Mouse (Mus musculus) CH12.LX (cell line): ENCODE measurements at regions not wholly inside any gene's neighbourhood (a gene's known extent, or its start where the extent isn't known, plus 50 kb on each side); places are given as distances from the start of the nearest gene placed in this dataset.

Experiments used
- DNase-seq: peaks from one replicate; pipeline ENCODE4 v3.0.0-alpha.2; 2013; ENCODE audit errors: extremely low read depth
- H3K27ac ChIP-seq: 2 replicates; pipeline ENCODE4 v1.5.1; 2012; ENCODE audit warnings: low read depth, mild to moderate bottlenecking, control low read depth, moderate library complexity; ENCODE audit not compliant: insufficient read depth
- H3K27me3 ChIP-seq: replicated peaks from 2 replicates; pipeline ENCODE3; 2012; ENCODE audit warnings: inconsistent platforms
- H3K36me3 ChIP-seq, 2 experiments: replicated peaks in 1 of 2; 2 replicates each; pipeline versions ENCODE3 to v1.6.1; 2012; ENCODE audit warnings: inconsistent platforms in 1 of 2, low read length in 1 of 2, mild to moderate bottlenecking in 1 of 2, mixed read lengths in 1 of 2, moderate library complexity in 1 of 2; ENCODE audit not compliant: control insufficient read depth in 1 of 2, insufficient read depth in 1 of 2
- H3K4me1 ChIP-seq, 2 experiments: 2 replicates each; pipeline ENCODE4 v1.6.1; 2012; ENCODE audit warnings: inconsistent platforms in 1 of 2, moderate library complexity in 1 of 2; ENCODE audit not compliant: insufficient read depth in 2 of 2, control insufficient read depth in 1 of 2
- H3K4me2 ChIP-seq: 2 replicates; pipeline ENCODE4 v1.6.1; 2012; ENCODE audit warnings: low read depth, mild to moderate bottlenecking, control low read depth; ENCODE audit not compliant: poor library complexity, insufficient read depth, severe bottlenecking
- H3K4me3 ChIP-seq, 3 experiments: fragments of 150-350 bp in 1 of 3; sonication (generic) in 1 of 3; replicated peaks in 1 of 3; 2 replicates each; pipeline versions ENCODE3 to v1.5.1; 2011 to 2012; ENCODE audit warnings: low read depth in 2 of 3, low read length in 2 of 3, mild to moderate bottlenecking in 2 of 3, moderate library complexity in 2 of 3, control low read depth in 1 of 3, improper control_type of control experiment in 1 of 3, inconsistent platforms in 1 of 3, mixed read lengths in 1 of 3; ENCODE audit not compliant: poor library complexity in 1 of 3
- H3K79me2 ChIP-seq: replicated peaks from 2 replicates; pipeline ENCODE4 v1.6.1; 2012; ENCODE audit warnings: mild to moderate bottlenecking, moderate library complexity; ENCODE audit not compliant: control insufficient read depth, poor library complexity, insufficient read depth, severe bottlenecking; ENCODE audit errors: extremely low read depth
- H3K9ac ChIP-seq: 2 replicates; pipeline ENCODE4 v1.6.1; 2012; ENCODE audit warnings: low read depth, mild to moderate bottlenecking, control low read depth, moderate library complexity; ENCODE audit not compliant: insufficient read depth
- H3K9me3 ChIP-seq: replicated peaks from 2 replicates; pipeline ENCODE3; 2012; ENCODE audit warnings: low read length, inconsistent platforms, mixed read lengths
- BHLHE40 ChIP-seq: IDR thresholded peaks from 2 replicates; pipeline ENCODE4 v1.6.1; 2011; ENCODE audit warnings: mild to moderate bottlenecking, low read depth, low read length, improper control_type of control experiment
- CHD2 ChIP-seq: IDR thresholded peaks from 2 replicates; pipeline ENCODE4 v1.6.1; 2011; ENCODE audit warnings: low read length, improper control_type of control experiment
- E2F4 ChIP-seq: IDR thresholded peaks from 2 replicates; pipeline ENCODE4 v1.6.1; 2011; ENCODE audit warnings: low read depth, low read length, improper control_type of control experiment; ENCODE audit not compliant: insufficient replicate concordance
- GABPA ChIP-seq: IDR thresholded peaks from 2 replicates; pipeline ENCODE4 v1.6.1; 2012; ENCODE audit warnings: low read depth, low read length, improper control_type of control experiment, inconsistent platforms; ENCODE audit not compliant: insufficient replicate concordance
- HCFC1 ChIP-seq: IDR thresholded peaks from 2 replicates; pipeline ENCODE4 v1.6.1; 2012; ENCODE audit warnings: low read depth, mild to moderate bottlenecking, inconsistent platforms, low read length, improper control_type of control experiment
- KAT2A ChIP-seq: IDR thresholded peaks from 2 replicates; pipeline ENCODE4 v1.6.1; 2012; ENCODE audit warnings: low read length, improper control_type of control experiment, inconsistent platforms; ENCODE audit not compliant: insufficient replicate concordance
- MAX ChIP-seq: IDR thresholded peaks from 2 replicates; pipeline ENCODE4 v1.6.1; 2011; ENCODE audit warnings: low read length, improper control_type of control experiment
- NRF1 ChIP-seq: IDR thresholded peaks from 2 replicates; pipeline ENCODE4 v1.6.1; 2014; ENCODE audit warnings: low read depth, mild to moderate bottlenecking, inconsistent platforms, low read length, improper control_type of control experiment, moderate library complexity
- PAX5 ChIP-seq: IDR thresholded peaks from 2 replicates; pipeline ENCODE4 v1.6.1; 2012; ENCODE audit warnings: low read length, inconsistent platforms, mixed read lengths
- POLR2A ChIP-seq: IDR thresholded peaks from 2 replicates; pipeline ENCODE4 v1.6.1; 2011; ENCODE audit warnings: low read depth, mild to moderate bottlenecking, improper control_type of control experiment, low read length
- POLR2AphosphoS2 ChIP-seq: IDR thresholded peaks from 2 replicates; pipeline ENCODE4 v1.6.1; 2011; ENCODE audit warnings: low read depth, low read length, improper control_type of control experiment
- TBP ChIP-seq: conservative IDR thresholded peaks from 2 replicates; pipeline ENCODE4 v1.6.1; 2011; ENCODE audit warnings: low read depth, low read length, improper control_type of control experiment
- UBTF ChIP-seq: IDR thresholded peaks from 2 replicates; pipeline ENCODE4 v1.6.1; 2012; ENCODE audit warnings: low read depth, mild to moderate bottlenecking, inconsistent platforms, low read length, improper control_type of control experiment, moderate library complexity
- USF1 ChIP-seq: IDR thresholded peaks from 2 replicates; pipeline ENCODE4 v1.6.1; 2014; ENCODE audit warnings: low read depth, mild to moderate bottlenecking, inconsistent platforms, low read length, improper control_type of control experiment
- ZMIZ1 ChIP-seq: IDR thresholded peaks from 2 replicates; pipeline ENCODE4 v1.6.1; 2012; ENCODE audit warnings: low read depth, mild to moderate bottlenecking, inconsistent platforms, low read length, improper control_type of control experiment
- ZNF384 ChIP-seq: IDR thresholded peaks from 2 replicates; pipeline ENCODE4 v1.6.1; 2012; ENCODE audit warnings: low read depth, low read length, improper control_type of control experiment, inconsistent platforms
- dilution Hi-C: fragments of 300-500 bp; cut with MboI; formaldehyde crosslinking; loops from 2 replicates; pipeline ENCODE4 v1.14.3; 2020; ENCODE audit warnings: low sequenced_read_pairs; ENCODE audit not compliant: extremely low pct_unique_long_range_greater_than_20kb, extremely low pct_ligation_motif_present
- in situ Hi-C: fragments of 300-500 bp; cut with MboI; formaldehyde crosslinking; loops from 3 replicates; pipeline ENCODE4 v1.14.3; 2019; ENCODE audit warnings: low sequenced_read_pairs, low pct_ligation_motif_present, low pct_unique_long_range_greater_than_20kb, mixed read lengths

DNA sequence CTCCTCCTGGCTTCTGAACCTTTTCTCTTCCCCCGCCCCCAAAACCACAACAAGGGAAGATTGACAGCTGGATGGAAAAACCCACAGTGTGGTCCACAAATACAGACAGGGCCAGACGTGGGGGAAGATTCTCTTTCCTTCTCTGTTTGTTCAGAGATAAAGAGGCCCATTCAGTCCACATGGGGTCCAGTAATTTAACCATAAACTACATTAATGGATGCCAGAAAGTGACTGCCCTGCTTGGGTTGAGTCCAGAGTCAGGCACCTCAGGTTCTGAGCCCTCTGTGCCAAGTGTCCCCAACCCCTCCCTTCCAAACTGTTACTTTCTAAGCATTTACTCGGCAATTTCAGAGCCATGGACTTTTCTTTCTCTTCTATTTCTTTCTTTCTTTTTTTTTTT lies 121.9 kb upstream of the Smyd2 start:
- H3K4me3 ChIP-seq: no peak overlapping the region
- no peak for TF ChIP-seq PAX5
- no peak for TF ChIP-seq UBTF
- no peak for TF ChIP-seq KAT2A
- TF ChIP-seq CHD2: no peak
- TF ChIP-seq USF1: no peak
- TF ChIP-seq TBP: no peak
- TF ChIP-seq GABPA: no peak
- no peak for TF ChIP-seq HCFC1
- TF ChIP-seq MAX: no peak
- no peak for TF ChIP-seq POLR2AphosphoS2
- no peak for TF ChIP-seq ZMIZ1
- TF ChIP-seq POLR2A: no peak
- TF ChIP-seq, all 38 proteins: peak for 0
- H3K36me3 ChIP-seq: no peaks in the 10 kb centered on the region
- H3K79me2 ChIP-seq: no peaks in the 10 kb centered on the region
- 0 out of 4 replicates have a peak, but pooled peaks cover 0 to 4% of the 10 kb centered on the region in 2 experiments for H3K4me1 ChIP-seq
- H3K9ac ChIP-seq: no peak overlapping the region
- dilution Hi-C loops (no loop called here), in situ Hi-C loops (no loop called here)
- no peak overlapping the region for H3K4me2 ChIP-seq
- H3K27ac ChIP-seq: no peak overlapping the region
- peaks cover 5% of the 10 kb centered on the region for H3K27me3 ChIP-seq
- H3K9me3 ChIP-seq: no peaks in the 10 kb centered on the region
- no peak for DNase-seq

DNA sequence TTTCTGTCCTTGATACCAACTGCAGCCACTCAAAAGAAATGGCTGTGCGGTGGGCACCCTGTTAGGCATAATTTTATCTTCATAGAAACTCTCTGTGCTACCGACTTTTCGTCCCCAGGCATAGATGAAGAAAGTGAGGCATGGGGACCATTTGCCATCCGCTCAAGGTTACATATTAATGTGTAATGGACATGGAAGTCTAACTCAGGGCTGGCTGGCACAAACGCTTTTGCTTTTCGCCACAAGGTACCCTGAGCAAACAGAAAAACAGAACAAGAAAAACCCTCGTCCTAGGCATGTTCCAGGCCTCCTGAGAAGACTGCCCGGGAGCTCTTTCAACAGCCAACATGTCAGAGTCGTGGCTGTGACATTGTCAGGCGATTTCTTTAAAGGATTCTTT lies 121.0 kb upstream of the Smyd2 start:
- no peak overlapping the region for H3K27ac ChIP-seq
- no peaks in the 10 kb centered on the region for H3K36me3 ChIP-seq
- 0 out of 4 replicates have a peak, but pooled peaks cover 0 to 4% of the 10 kb centered on the region in 2 experiments for H3K4me1 ChIP-seq
- no peaks in the 10 kb centered on the region for H3K9me3 ChIP-seq
- H3K27me3 ChIP-seq: peaks cover 5% of the 10 kb centered on the region
- H3K9ac ChIP-seq: no peak overlapping the region
- in situ Hi-C loops: no loop called here
- no peak overlapping the region for H3K4me3 ChIP-seq
- no peak overlapping the region for H3K4me2 ChIP-seq
- dilution Hi-C loops: no loop called here
- no peaks in the 10 kb centered on the region for H3K79me2 ChIP-seq
- no peak for TF ChIP-seq BHLHE40
- TF ChIP-seq ZNF384: no peak
- no peak for TF ChIP-seq NRF1
- no peak for TF ChIP-seq KAT2A
- no peak for DNase-seq

DNA sequence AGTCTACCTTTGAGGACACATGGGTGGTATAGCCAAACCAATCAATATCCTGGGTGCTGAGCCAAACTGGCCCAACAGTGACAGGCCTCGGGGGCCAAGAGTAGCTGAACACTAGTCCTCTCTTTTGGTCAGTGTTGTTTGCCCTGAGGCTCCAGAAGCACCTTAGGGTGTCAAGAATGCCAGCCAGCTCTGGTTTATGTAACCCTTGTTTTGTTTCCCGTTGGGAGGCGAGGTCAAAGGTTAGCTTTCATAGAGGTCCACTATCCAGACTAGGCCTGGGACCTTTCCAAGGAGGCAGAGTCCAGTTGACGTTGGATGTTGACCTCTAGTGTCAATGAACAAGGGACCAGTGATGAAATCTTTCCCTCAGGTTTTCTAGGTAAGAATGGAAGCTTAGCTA lies 120.0 kb upstream of the Smyd2 start:
- no peak overlapping the region for H3K4me2 ChIP-seq
- dilution Hi-C loops: no loop called here
- H3K27me3 ChIP-seq: peaks cover 5% of the 10 kb centered on the region
- TF ChIP-seq E2F4 (no peak), NRF1 (no peak)
- TF ChIP-seq, all 38 proteins: peak for 0
- Histone ChIP-seq H3K36me3 (no peaks in the 10 kb centered on the region), H3K9ac (no peak overlapping the region), H3K27ac (no peak overlapping the region), H3K4me3 (no peak overlapping the region), H3K9me3 (no peaks in the 10 kb centered on the region), H3K79me2 (no peaks in the 10 kb centered on the region), H3K4me1 (0 out of 4 replicates have a peak, but pooled peaks cover 0 to 4% of the 10 kb centered on the region in 2 experiments)
- no peak for DNase-seq
- in situ Hi-C loops: no loop called here
